Mouse (Mus musculus) layer of hippocampus, postnatal 36 days (tissue): Measurements from ENCODE around the gene Plekha6. TPM values are rescaled to one million over a fixed set of nuclear protein-coding genes. Genes with fewer than 3 reads are reported as not detected.
"Not testable (repeated sequence)": the region's sequence is repeated elsewhere in the genome, so short reads cannot be mapped to it uniquely, and the experiment has no call there.

Source experiments
- DNase-seq, 2 experiments: peaks; one replicate each; pipeline ENCODE4 v3.0.0; 2022
- total RNA-seq, 2 experiments: library from RNA; stranded (reverse); gene quantifications; 2 replicates each; pipeline ENCODE4 v1.2.3; 2021

Gene Plekha6
- total RNA-seq, 2 experiments from 2014 or later: 48.4 to 51.8 TPM

GRCm38 (mm10) chr1:133323333-133323732 is 159.3 kb downstream of the Plekha6 start:
- DNase-seq: no peak

- DNase-seq: no peak
These were observed 161.9 kb downstream of the Plekha6 start for GRCm38 (mm10) chr1:133325951-133326350.

- no peak for DNase-seq
These were observed 163.1 kb downstream of the Plekha6 start for GRCm38 (mm10) chr1:133327094-133327493.

GRCm38 (mm10) chr1:133328299-133328795 is 164.3 kb downstream of the Plekha6 start:
- DNase-seq: no peak

GRCm38 (mm10) chr1:133328896-133329637 is 165.1 kb downstream of the Plekha6 start:
- no peak for DNase-seq

- no peak for DNase-seq
These were observed 165.6 kb downstream of the Plekha6 start for GRCm38 (mm10) chr1:133329638-133329964.

GRCm38 (mm10) chr1:133331142-133331541 is 167.1 kb downstream of the Plekha6 start:
- no peak for DNase-seq

- no peak for DNase-seq
These were observed 168.8 kb downstream of the Plekha6 start for GRCm38 (mm10) chr1:133332656-133333430.

GRCm38 (mm10) chr1:133333937-133334336 is 169.9 kb downstream of the Plekha6 start:
- no peak for DNase-seq

- not testable (repeated sequence) for DNase-seq
These were observed 176.4 kb downstream of the Plekha6 start for GRCm38 (mm10) chr1:133340403-133340802.

- DNase-seq: no peak
These were observed 180.3 kb downstream of the Plekha6 start for GRCm38 (mm10) chr1:133344357-133344756.

- DNase-seq: no peak
These were observed 182.5 kb downstream of the Plekha6 start for GRCm38 (mm10) chr1:133346531-133346930.

GRCm38 (mm10) chr1:133347226-133347625 is 183.2 kb downstream of the Plekha6 start:
- DNase-seq: no peak

- no peak for DNase-seq
These were observed 183.9 kb downstream of the Plekha6 start for GRCm38 (mm10) chr1:133347693-133348520.

- no peak for DNase-seq
These were observed 186.2 kb downstream of the Plekha6 start, which contains the start of gene Ren1 for GRCm38 (mm10) chr1:133350210-133350609. Gene Ren1, plus strand, starts transcription at chr1:133350510.

GRCm38 (mm10) chr1:133351762-133352161 is 187.8 kb downstream of the Plekha6 start:
- no peak for DNase-seq

Other genes with a start within 250 kb of the Plekha6 start
- gene Mdm4, start 133.6 kb upstream of the Plekha6 start, total RNA-seq: 100 to 1,000 TPM in 1 of 2 experiments, 10 to 100 TPM in 1; 86.0 to 101 TPM
- 10 to 100 TPM; 14.7 to 16.2 TPM for gene Pik3c2b, start 118.5 kb upstream of the Plekha6 start, total RNA-seq
- gene Ppp1r15b, start 33.1 kb upstream of the Plekha6 start, total RNA-seq: 10 to 100 TPM; 42.5 to 44.2 TPM
- not detected for gene Golt1a, start 145.6 kb downstream of the Plekha6 start, total RNA-seq
- gene Kiss1, start 157.7 kb downstream of the Plekha6 start, total RNA-seq: not detected
- not detected for gene Ren1, start 186.3 kb downstream of the Plekha6 start, total RNA-seq
- gene Etnk2, start 199.4 kb downstream of the Plekha6 start, total RNA-seq: 1 to 10 TPM; 1.2 to 1.4 TPM